Mouse (Mus musculus) kidney, postnatal 0 days (tissue): ENCODE results near the gene Slc2a9. TPM values are rescaled to one million over a fixed set of nuclear protein-coding genes. Genes with fewer than 3 reads are reported as not detected.

Experiments
- ATAC-seq: fragments of 200-750 bp; cut with Nextera tagmentation; replicated peaks from 2 replicates; pipeline ENCODE4 v1.8.0; 2017; ENCODE audit warnings: low read depth, moderate number of reproducible peaks, moderate TSS enrichment, moderate library complexity; ENCODE audit not compliant: low FRiP score
- DNase-seq: peaks from one replicate; pipeline ENCODE4 v3.0.0-alpha.2; 2016; ENCODE audit warnings: low spot score
- H3K27ac ChIP-seq: fragments of 300-500 bp; sonication (generic); 2 replicates; pipeline ENCODE4 v1.5.1; 2014; ENCODE audit warnings: mild to moderate bottlenecking
- H3K27me3 ChIP-seq: fragments of 300-500 bp; sonication (generic); 2 replicates; pipeline ENCODE4 v1.6.1; 2014; ENCODE audit warnings: low read length, mixed read lengths; ENCODE audit not compliant: insufficient read depth
- H3K36me3 ChIP-seq: fragments of 300-500 bp; sonication (generic); 2 replicates; pipeline ENCODE4 v1.6.1; 2014; ENCODE audit warnings: low read length, mixed read lengths; ENCODE audit not compliant: insufficient read depth
- H3K4me1 ChIP-seq: fragments of 300-500 bp; sonication (generic); replicated peaks from 2 replicates; pipeline ENCODE4 v1.6.1; 2014; ENCODE audit warnings: antibody characterized with exemption, low read length, mixed read lengths; ENCODE audit not compliant: insufficient read depth
- H3K4me2 ChIP-seq: fragments of 300-500 bp; sonication (generic); 2 replicates; pipeline ENCODE4 v1.6.1; 2014; ENCODE audit warnings: mild to moderate bottlenecking, low read length, moderate library complexity, mixed read lengths
- H3K4me3 ChIP-seq: fragments of 300-500 bp; sonication (generic); replicated peaks from 2 replicates; pipeline ENCODE4 v1.5.1; 2014; ENCODE audit warnings: low read depth, low read length
- H3K9ac ChIP-seq: fragments of 300-500 bp; sonication (generic); 2 replicates; pipeline ENCODE4 v1.6.1; 2014; ENCODE audit warnings: low read depth, low read length
- H3K9me3 ChIP-seq: fragments of 300-500 bp; sonication (generic); replicated peaks from 2 replicates; pipeline ENCODE4 v1.6.1; 2016; ENCODE audit warnings: low read length, inconsistent platforms, mixed read lengths
- CTCF ChIP-seq: IDR thresholded peaks from 2 replicates; pipeline ENCODE4 v1.5.1; 2016; ENCODE audit warnings: antibody characterized with exemption, low read depth, mild to moderate bottlenecking, moderate library complexity
- WGBS: fragments of 180-500 bp; shearing (Covaris S2); extraction: QIAGEN DNeasy Blood & Tissue Kit; methylation state at CpG from one replicate; pipeline ENCODE4 v1.1.7; 2014; 5-methylcytosine and 5-hydroxymethylcytosine counted together
- polyA plus RNA-seq: library from polyadenylated mRNA; unstranded; fragments of >200 nt; fragmentation: Nextera tagmentation; extraction: Ambion mirVana; gene quantifications from 2 replicates; pipeline ENCODE4 v1.2.1, GENCODE M21; 2015

The Slc2a9 gene
- polyA plus RNA-seq, 1 experiment from 2014 or later: 3.5 TPM

DNA sequence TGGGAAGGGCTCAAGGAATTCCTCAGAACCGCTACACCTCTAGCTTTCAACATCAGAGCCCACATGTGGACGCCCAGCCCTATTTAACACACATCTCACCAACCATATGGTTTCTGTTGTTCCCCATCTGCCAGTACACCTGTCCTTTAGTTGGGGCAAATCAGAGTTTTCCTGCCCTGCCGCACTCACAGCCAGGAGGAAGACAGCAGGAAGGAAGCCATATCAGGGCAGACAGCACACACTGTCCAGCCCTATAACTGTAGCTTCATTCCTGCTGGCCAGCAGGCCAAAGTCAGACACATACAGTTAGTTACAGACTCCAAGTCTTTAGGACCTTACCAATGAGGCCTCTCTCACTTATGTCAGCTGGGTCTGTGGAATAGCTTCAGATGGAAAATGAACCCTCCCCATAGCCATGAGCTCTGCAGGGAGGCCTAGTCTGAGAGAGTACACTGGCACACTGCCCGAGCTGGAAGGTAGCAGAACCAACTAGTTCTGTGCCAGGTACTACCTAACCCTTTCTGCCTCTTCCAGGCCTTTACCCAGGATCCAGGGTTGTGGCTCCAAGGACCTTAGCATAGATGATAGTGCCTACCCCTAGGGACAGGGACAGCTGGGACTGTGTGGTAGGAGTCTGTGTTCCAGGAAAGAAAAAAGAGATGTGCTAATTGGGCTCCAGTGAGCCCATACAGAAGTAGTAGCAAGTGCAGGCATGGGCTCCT, 40.7 kb upstream of the Slc2a9 start:
- Histone ChIP-seq H3K4me3 (no peak overlapping the region), H3K4me1 (no peaks in the 10 kb centered on the region), H3K27ac (no peak overlapping the region), H3K9me3 (no peaks in the 10 kb centered on the region), H3K27me3 (no peaks in the 10 kb centered on the region), H3K9ac (no peak overlapping the region), H3K36me3 (peaks cover 80% of the 10 kb centered on the region), H3K4me2 (no peak overlapping the region)
- TF ChIP-seq CTCF: no peak
- ATAC-seq (no peak), DNase-seq (no peak)
- WGBS: 92% methylated on average over 4 of the region's 4 CpGs

DNA sequence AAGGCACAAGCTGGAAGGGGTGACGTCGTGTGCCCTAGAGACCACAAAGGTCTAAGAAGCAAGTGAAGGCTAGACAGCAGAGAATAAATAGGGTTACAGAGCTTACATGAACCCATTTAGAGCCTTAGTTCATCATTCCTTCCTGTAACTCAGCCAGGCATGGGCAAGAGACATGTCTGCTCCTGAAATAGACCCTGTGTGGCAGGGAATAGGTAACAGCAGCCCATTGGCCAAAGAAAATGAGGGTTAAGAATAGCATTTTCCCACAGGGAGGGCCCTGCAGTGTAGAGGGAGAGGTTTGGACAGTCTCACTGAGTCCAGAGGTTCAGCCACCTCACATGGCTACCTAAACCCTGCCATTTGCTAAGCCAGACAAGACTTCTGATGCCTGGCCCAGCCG, 38.8 kb upstream of the Slc2a9 start:
- no peaks in the 10 kb centered on the region for H3K9me3 ChIP-seq
- no peaks in the 10 kb centered on the region for H3K4me1 ChIP-seq
- H3K4me3 ChIP-seq: no peak overlapping the region
- H3K27me3 ChIP-seq: no peaks in the 10 kb centered on the region
- peaks cover 80% of the 10 kb centered on the region for H3K36me3 ChIP-seq
- no peak overlapping the region for H3K4me2 ChIP-seq
- ATAC-seq (no peak), DNase-seq (no peak)
- H3K27ac ChIP-seq: no peak overlapping the region
- TF ChIP-seq CTCF: no peak
- no peak overlapping the region for H3K9ac ChIP-seq
- 89% methylated on average over 3 of the region's 3 CpGs for WGBS

GRCm38 (mm10) chr5:38540898-38541297, 38.0 kb upstream of the Slc2a9 start:
- no peaks in the 10 kb centered on the region for H3K4me1 ChIP-seq
- no peak overlapping the region for H3K27ac ChIP-seq
- H3K4me3 ChIP-seq: no peak overlapping the region
- no peak for TF ChIP-seq CTCF
- H3K4me2 ChIP-seq: no peak overlapping the region
- no peak overlapping the region for H3K9ac ChIP-seq
- H3K36me3 ChIP-seq: peaks cover 81% of the 10 kb centered on the region
- H3K9me3 ChIP-seq: no peaks in the 10 kb centered on the region
- WGBS: 100% methylated on average over 1 of the region's 1 CpGs
- ATAC-seq: no peak
- no peaks in the 10 kb centered on the region for H3K27me3 ChIP-seq
- no peak for DNase-seq

DNA sequence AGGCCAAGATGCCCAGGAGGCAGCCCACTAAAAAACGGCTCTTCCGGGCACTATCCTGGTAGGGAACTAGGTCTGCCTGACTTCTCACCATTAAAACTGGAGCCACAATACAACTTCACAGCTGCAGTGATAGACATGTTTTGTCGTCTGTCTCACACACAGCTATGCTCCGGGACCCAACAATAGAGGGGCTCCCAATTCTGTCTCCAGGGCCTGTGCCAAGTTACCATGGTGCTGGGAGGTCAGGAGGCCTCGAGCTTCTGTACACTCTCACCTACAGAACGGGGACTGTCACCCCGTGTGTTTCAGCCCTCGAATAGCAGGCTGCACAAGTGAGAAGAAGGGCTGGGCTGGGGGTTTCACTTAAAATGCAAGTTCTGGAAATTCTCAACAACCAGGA, 35.6 kb upstream of the Slc2a9 start:
- WGBS: 87% methylated on average over 8 of the region's 8 CpGs
- no peak for TF ChIP-seq CTCF
- H3K9ac ChIP-seq: no peak overlapping the region
- DNase-seq (no peak), ATAC-seq (no peak)
- H3K4me3 ChIP-seq: no peak overlapping the region
- no peak overlapping the region for H3K27ac ChIP-seq
- no peaks in the 10 kb centered on the region for H3K9me3 ChIP-seq
- H3K36me3 ChIP-seq: peaks cover 84% of the 10 kb centered on the region
- no peak overlapping the region for H3K4me2 ChIP-seq
- H3K4me1 ChIP-seq: no peaks in the 10 kb centered on the region
- H3K27me3 ChIP-seq: no peaks in the 10 kb centered on the region

DNA sequence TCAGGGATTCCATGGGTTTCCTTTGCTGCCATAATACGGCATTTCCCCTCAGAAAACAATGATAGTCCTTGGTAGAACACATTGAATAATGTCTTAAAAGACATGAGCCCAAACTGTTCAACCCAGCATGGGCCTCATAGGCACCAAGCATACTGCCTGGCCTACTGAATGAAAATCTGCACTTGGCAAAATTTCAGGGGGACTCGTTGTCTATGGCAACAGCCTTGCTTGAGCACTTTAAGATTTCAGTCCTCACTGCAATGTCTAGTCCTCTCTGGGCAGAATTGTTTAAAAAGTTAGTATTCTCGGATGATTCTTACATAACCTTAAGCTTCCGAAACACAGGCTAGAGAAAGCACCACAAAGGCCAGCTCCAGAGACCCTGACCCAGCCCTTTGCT, 34.9 kb upstream of the Slc2a9 start:
- Histone ChIP-seq H3K4me2 (no peak overlapping the region), H3K9ac (no peak overlapping the region), H3K4me1 (no peaks in the 10 kb centered on the region), H3K27ac (no peak overlapping the region), H3K36me3 (peaks cover 83% of the 10 kb centered on the region), H3K27me3 (no peaks in the 10 kb centered on the region), H3K9me3 (no peaks in the 10 kb centered on the region), H3K4me3 (no peak overlapping the region)
- 86% methylated on average over 4 of the region's 4 CpGs for WGBS
- TF ChIP-seq CTCF: no peak
- DNase-seq: no peak
- no peak for ATAC-seq

GRCm38 (mm10) chr5:38536822-38537221, 33.9 kb upstream of the Slc2a9 start:
- H3K27me3 ChIP-seq: no peaks in the 10 kb centered on the region
- no peak overlapping the region for H3K9ac ChIP-seq
- no peak overlapping the region for H3K4me3 ChIP-seq
- H3K4me2 ChIP-seq: no peak overlapping the region
- H3K9me3 ChIP-seq: no peaks in the 10 kb centered on the region
- TF ChIP-seq CTCF: no peak
- H3K4me1 ChIP-seq: no peaks in the 10 kb centered on the region
- no peak overlapping the region for H3K27ac ChIP-seq
- H3K36me3 ChIP-seq: peaks cover 83% of the 10 kb centered on the region
- whole genome bisulfite sequencing: 86% methylated on average over 3 of the region's 3 CpGs
- DNase-seq (no peak), ATAC-seq (no peak)

- 93% methylated on average over 4 of the region's 4 CpGs for WGBS
- Histone ChIP-seq H3K9me3 (no peaks in the 10 kb centered on the region), H3K9ac (no peak overlapping the region), H3K4me3 (no peak overlapping the region), H3K27ac (no peak overlapping the region), H3K36me3 (peaks cover 83% of the 10 kb centered on the region), H3K27me3 (no peaks in the 10 kb centered on the region), H3K4me1 (no peaks in the 10 kb centered on the region), H3K4me2 (no peak overlapping the region)
- no peak for TF ChIP-seq CTCF
- DNase-seq: no peak
- ATAC-seq: 0 out of 2 replicates have a peak, but pooled peaks have one; percentile 11
These were observed 29.1 kb upstream of the Slc2a9 start for GRCm38 (mm10) chr5:38532084-38532483.
